10 mouse cellular contexts compared by ENCODE assay signal in genomic region chr4:63319566-63319965, GRCm38 (mm10). TPM values are rescaled to one million over a fixed set of nuclear protein-coding genes. Genes with fewer than 3 reads are reported as not detected.
DNase-seq lines count a peak whose midpoint lies in the region; ATAC-seq and TF ChIP-seq lines count a peak whose summit lies in the region.
"Not testable (repeated sequence)": the region's sequence is repeated elsewhere in the genome, so short reads cannot be mapped to it uniquely, and the experiment has no call there.
"Had no signal": no experiment of that assay in that cellular context is flagged by ENCODE, and none has a peak within 500 bp of the region (broad histone marks: within the 10 kb centered on the region; RNA-seq: fewer than 3 reads in every experiment).

No protein-coding gene starts in this region.

- not testable (repeated sequence) for ATAC-seq in limb, embryonic 14.5 days (ENCODE audit: low FRiP score, low read depth)
- ATAC-seq in midbrain, embryonic 12.5 days (ENCODE audit: low FRiP score, low read depth): 0 out of 2 replicates have a peak, but pooled peaks have one; percentile 39

- not testable (repeated sequence) for H3K9me3 ChIP-seq in limb, embryonic 14.5 days (ENCODE audit: control insufficient read depth, low read length); midbrain, embryonic 12.5 days

- not testable (repeated sequence) for H3K27ac ChIP-seq in limb, embryonic 14.5 days (replicated peaks; ENCODE audit: low read depth, low read length); midbrain, embryonic 12.5 days (replicated peaks)

- H3K36me3 ChIP-seq in limb, embryonic 14.5 days (ENCODE audit: control insufficient read depth, insufficient read depth, low read length): peaks cover 82% of the 10 kb centered on the region
- not testable (repeated sequence) for H3K36me3 ChIP-seq in midbrain, embryonic 12.5 days; splenic B cell, adult 2 months (ENCODE audit: control insufficient read depth, insufficient read depth, low read length, poor library complexity, severe bottlenecking)

- not testable (repeated sequence) for H3K4me1 ChIP-seq in limb, embryonic 14.5 days (ENCODE audit: control insufficient read depth, insufficient read depth, low read length); midbrain, embryonic 12.5 days

- not testable (repeated sequence) for TF ChIP-seq POLR2A in limb, embryonic 14.5 days (IDR thresholded peaks at IDR 0.05; ENCODE audit: borderline replicate concordance, extremely low read depth, insufficient read depth, insufficient read length)

- not testable (repeated sequence) for H3K4me3 ChIP-seq in limb, embryonic 14.5 days (replicated peaks; ENCODE audit: low read length); midbrain, embryonic 12.5 days

- not testable (repeated sequence) for H3K4me2 ChIP-seq in limb, embryonic 14.5 days (replicated peaks; ENCODE audit: low read depth, low read length, severe bottlenecking); midbrain, embryonic 12.5 days (replicated peaks)

- WGBS in limb, embryonic 14.5 days: 28% methylated on average over 3 of the region's 3 CpGs
- WGBS in midbrain, embryonic 12.5 days: 27% methylated on average over 3 of the region's 3 CpGs

- H3K27me3 ChIP-seq in limb, embryonic 14.5 days (ENCODE audit: control insufficient read depth, insufficient read depth, low read length); midbrain, embryonic 12.5 days; splenic B cell, adult 2 months (ENCODE audit: control insufficient read depth, insufficient read depth, low read length, poor library complexity, severe bottlenecking): not testable (repeated sequence)

- not testable (repeated sequence) for H3K9ac ChIP-seq in limb, embryonic 14.5 days (ENCODE audit: low read depth, low read length, severe bottlenecking); midbrain, embryonic 12.5 days (replicated peaks)

- DNase-seq in CD4-positive, CD25-positive, alpha-beta regulatory T cell, adult 2 months (ENCODE audit: low read depth, low spot score): peak; percentile 57
- peak; percentile 48 for DNase-seq in brain, adult 2 months (ENCODE audit: low read depth, low spot score)
- DNase-seq in embryo, embryonic 9.5 days (ENCODE audit: extremely low spot score): peak; percentile 40
- DNase-seq in heart, adult 18-20 months: peak; percentile 37 to 88
- DNase-seq in kidney, adult 8-10 months: peak; percentile 28 to 61
- peak; percentile 73 for DNase-seq in limb, embryonic 14.5 days (ENCODE audit: low spot score)
- peak; percentile 59 for DNase-seq in splenic B cell, adult 2 months (ENCODE audit: low read depth, low spot score)

RNA-seq across cellular contexts. Expression of gene Orm1, which starts 24.8 kb away (rescaled TPM):
- 1 to 10 TPM in 1 of 2 experiments, under 1 TPM in 1; 0.84 to 3.7 TPM for total RNA-seq in heart, adult 18-20 months (2021)
- 0.28 TPM in 1 of 2 replicates, not detected in the other for polyA plus RNA-seq in limb, embryonic 14.5 days (2012; rRNA removed)
- 0.43 and 1.6 TPM in 2 replicates for polyA plus RNA-seq in limb, embryonic 14.5 days (2014; fragmentation: Nextera tagmentation; extraction: Ambion mirVana)
- not detected in 2 replicates for polyA plus RNA-seq in midbrain, embryonic 12.5 days (2016; fragmentation: Nextera tagmentation; extraction: Ambion mirVana)
- total RNA-seq: left cerebral cortex, postnatal 36 days had no signal
- polyA plus RNA-seq: heart, embryonic 15.5 days had no signal

RNA-seq across cellular contexts. Expression of gene Orm3, which starts 36.4 kb away (rescaled TPM):
- total RNA-seq in heart, adult 18-20 months (2021): 1 to 10 TPM; 2.2 to 3.1 TPM
- polyA plus RNA-seq in limb, embryonic 14.5 days (2012; rRNA removed): not detected in 2 replicates
- not detected in 2 replicates for polyA plus RNA-seq in limb, embryonic 14.5 days (2014; fragmentation: Nextera tagmentation; extraction: Ambion mirVana)
- not detected in 2 replicates for polyA plus RNA-seq in midbrain, embryonic 12.5 days (2016; fragmentation: Nextera tagmentation; extraction: Ambion mirVana)
- total RNA-seq: left cerebral cortex, postnatal 36 days had no signal
- polyA plus RNA-seq: heart, embryonic 15.5 days had no signal

RNA-seq across cellular contexts. Expression of gene Orm2, which starts 42.7 kb away (rescaled TPM):
- under 1 TPM in 1 of 2 experiments, not detected in 1; 0.82 TPM for total RNA-seq in heart, adult 18-20 months (2021)
- not detected in 2 replicates for polyA plus RNA-seq in limb, embryonic 14.5 days (2012; rRNA removed)
- polyA plus RNA-seq in limb, embryonic 14.5 days (2014; fragmentation: Nextera tagmentation; extraction: Ambion mirVana): not detected in 2 replicates
- polyA plus RNA-seq in midbrain, embryonic 12.5 days (2016; fragmentation: Nextera tagmentation; extraction: Ambion mirVana): not detected in 2 replicates
- total RNA-seq: left cerebral cortex, postnatal 36 days had no signal
- polyA plus RNA-seq: heart, embryonic 15.5 days had no signal
